Mouse (Mus musculus) kidney, postnatal 0 days (tissue): ENCODE measurements at regions not wholly inside any gene's neighbourhood (a gene's known extent, or its start where the extent isn't known, plus 50 kb on each side); places are given as distances from the start of the nearest gene placed in this dataset.
A peak's percentile ranks its signal among the peaks of the same experiment; 100 is the strongest.

Experiments used
- ATAC-seq: fragments of 200-750 bp; cut with Nextera tagmentation; replicated peaks from 2 replicates; pipeline ENCODE4 v1.8.0; 2017; ENCODE audit warnings: low read depth, moderate number of reproducible peaks, moderate TSS enrichment, moderate library complexity; ENCODE audit not compliant: low FRiP score
- DNase-seq: peaks from one replicate; pipeline ENCODE4 v3.0.0-alpha.2; 2016; ENCODE audit warnings: low spot score
- H3K27ac ChIP-seq: fragments of 300-500 bp; sonication (generic); 2 replicates; pipeline ENCODE4 v1.5.1; 2014; ENCODE audit warnings: mild to moderate bottlenecking
- H3K27me3 ChIP-seq: fragments of 300-500 bp; sonication (generic); 2 replicates; pipeline ENCODE4 v1.6.1; 2014; ENCODE audit warnings: low read length, mixed read lengths; ENCODE audit not compliant: insufficient read depth
- H3K36me3 ChIP-seq: fragments of 300-500 bp; sonication (generic); 2 replicates; pipeline ENCODE4 v1.6.1; 2014; ENCODE audit warnings: low read length, mixed read lengths; ENCODE audit not compliant: insufficient read depth
- H3K4me1 ChIP-seq: fragments of 300-500 bp; sonication (generic); replicated peaks from 2 replicates; pipeline ENCODE4 v1.6.1; 2014; ENCODE audit warnings: antibody characterized with exemption, low read length, mixed read lengths; ENCODE audit not compliant: insufficient read depth
- H3K4me2 ChIP-seq: fragments of 300-500 bp; sonication (generic); 2 replicates; pipeline ENCODE4 v1.6.1; 2014; ENCODE audit warnings: mild to moderate bottlenecking, low read length, moderate library complexity, mixed read lengths
- H3K4me3 ChIP-seq: fragments of 300-500 bp; sonication (generic); replicated peaks from 2 replicates; pipeline ENCODE4 v1.5.1; 2014; ENCODE audit warnings: low read depth, low read length
- H3K9ac ChIP-seq: fragments of 300-500 bp; sonication (generic); 2 replicates; pipeline ENCODE4 v1.6.1; 2014; ENCODE audit warnings: low read depth, low read length
- H3K9me3 ChIP-seq: fragments of 300-500 bp; sonication (generic); replicated peaks from 2 replicates; pipeline ENCODE4 v1.6.1; 2016; ENCODE audit warnings: low read length, inconsistent platforms, mixed read lengths
- CTCF ChIP-seq: IDR thresholded peaks from 2 replicates; pipeline ENCODE4 v1.5.1; 2016; ENCODE audit warnings: antibody characterized with exemption, low read depth, mild to moderate bottlenecking, moderate library complexity
- WGBS: fragments of 180-500 bp; shearing (Covaris S2); extraction: QIAGEN DNeasy Blood & Tissue Kit; methylation state at CpG from one replicate; pipeline ENCODE4 v1.1.7; 2014; 5-methylcytosine and 5-hydroxymethylcytosine counted together

GRCm38 (mm10) chr8:37048912-37049692 lies 55.7 kb downstream of the AI429214 start:
- H3K9me3 ChIP-seq, result no peaks in the 10 kb centered on the region
- H3K27me3 ChIP-seq, result no peaks in the 10 kb centered on the region
- no peak overlapping the region for H3K4me2 ChIP-seq
- DNase-seq, result no peak
- no peak for TF ChIP-seq CTCF
- no peak overlapping the region for H3K9ac ChIP-seq
- H3K36me3 ChIP-seq, result no peaks in the 10 kb centered on the region
- no peaks in the 10 kb centered on the region for H3K4me1 ChIP-seq
- no peak overlapping the region for H3K4me3 ChIP-seq
- WGBS, result 88% methylated on average over 5 of the region's 5 CpGs
- H3K27ac ChIP-seq, result no peak overlapping the region
- ATAC-seq, result no peak

GRCm38 (mm10) chr8:37049969-37050683 lies 56.7 kb downstream of the AI429214 start:
- DNase-seq, result no peak
- ATAC-seq, result no peak
- no peak for TF ChIP-seq CTCF
- H3K9ac ChIP-seq, result no peak overlapping the region
- no peaks in the 10 kb centered on the region for H3K27me3 ChIP-seq
- no peaks in the 10 kb centered on the region for H3K9me3 ChIP-seq
- no peaks in the 10 kb centered on the region for H3K4me1 ChIP-seq
- no peak overlapping the region for H3K4me3 ChIP-seq
- 86% methylated on average over 6 of the region's 6 CpGs for WGBS
- H3K4me2 ChIP-seq, result no peak overlapping the region
- H3K27ac ChIP-seq, result no peak overlapping the region
- no peaks in the 10 kb centered on the region for H3K36me3 ChIP-seq

GRCm38 (mm10) chr8:37050684-37051028 lies 57.3 kb downstream of the AI429214 start:
- Histone ChIP-seq H3K27me3 (no peaks in the 10 kb centered on the region), H3K27ac (no peak overlapping the region), H3K9ac (no peak overlapping the region), H3K9me3 (no peaks in the 10 kb centered on the region), H3K4me2 (no peak overlapping the region), H3K4me3 (no peak overlapping the region), H3K36me3 (no peaks in the 10 kb centered on the region), H3K4me1 (no peaks in the 10 kb centered on the region)
- ATAC-seq, result no peak
- WGBS, result 22% methylated on average over 1 of the region's 1 CpGs
- DNase-seq, result peak; percentile 22
- TF ChIP-seq CTCF, result no peak

GRCm38 (mm10) chr8:37056376-37056775 lies 63.0 kb downstream of the AI429214 start:
- ATAC-seq, result no peak
- no peaks in the 10 kb centered on the region for H3K9me3 ChIP-seq
- H3K4me2 ChIP-seq, result no peak overlapping the region
- H3K36me3 ChIP-seq, result no peaks in the 10 kb centered on the region
- no peak overlapping the region for H3K4me3 ChIP-seq
- DNase-seq, result no peak
- no peaks in the 10 kb centered on the region for H3K4me1 ChIP-seq
- no peak overlapping the region for H3K27ac ChIP-seq
- no peak overlapping the region for H3K9ac ChIP-seq
- no peaks in the 10 kb centered on the region for H3K27me3 ChIP-seq
- TF ChIP-seq CTCF, result no peak
- WGBS, result 85% methylated on average over 3 of the region's 3 CpGs

GRCm38 (mm10) chr8:37058390-37058789 lies 65.0 kb downstream of the AI429214 start:
- Histone ChIP-seq H3K9me3 (no peaks in the 10 kb centered on the region), H3K36me3 (no peaks in the 10 kb centered on the region), H3K27ac (no peak overlapping the region), H3K4me1 (no peaks in the 10 kb centered on the region), H3K27me3 (no peaks in the 10 kb centered on the region), H3K9ac (no peak overlapping the region), H3K4me2 (no peak overlapping the region), H3K4me3 (no peak overlapping the region)
- 64% methylated on average over 6 of the region's 6 CpGs for WGBS
- ATAC-seq, result no peak
- TF ChIP-seq CTCF, result no peak
- DNase-seq, result peak; percentile 25

- DNase-seq (peak; percentile 93), ATAC-seq (peak; percentile 84; the same call in 1 of the 2 replicates)
- no peaks in the 10 kb centered on the region for H3K9me3 ChIP-seq
- H3K27me3 ChIP-seq, result no peaks in the 10 kb centered on the region
- TF ChIP-seq CTCF, result peak; percentile 99
- no peaks in the 10 kb centered on the region for H3K36me3 ChIP-seq
- H3K27ac ChIP-seq, result no peak overlapping the region
- H3K4me3 ChIP-seq, result no peak overlapping the region
- WGBS, result 36% methylated on average over 13 of the region's 13 CpGs
- H3K4me2 ChIP-seq, result no peak overlapping the region
- H3K9ac ChIP-seq, result no peak overlapping the region
- H3K4me1 ChIP-seq, result no peaks in the 10 kb centered on the region
Measured at GRCm38 (mm10) chr8:37062012-37062944, 68.9 kb downstream of the AI429214 start.
